Mouse (Mus musculus): ENCODE data around the gene Jade3. TPM values are rescaled to one million over a fixed set of nuclear protein-coding genes. Genes with fewer than 3 reads are reported as not detected.

The Jade3 gene
- polyA plus RNA-seq, 2 experiments: 3.3 to 6.3 TPM

- Histone ChIP-seq H3K4me2 (ENCODE audit: low read depth) (no peak overlapping the region), H3K27me3 (ENCODE audit: control insufficient read depth, insufficient read depth, low read length) (no peaks in the 10 kb centered on the region), H3K36me3 (replicated peaks; ENCODE audit: control insufficient read depth, insufficient read depth, low read depth) (no peaks in the 10 kb centered on the region), H3K9me3 (ENCODE audit: control insufficient read depth, low read length) (no peaks in the 10 kb centered on the region), H3K4me1 (replicated peaks; ENCODE audit: control insufficient read depth in 2 of 2, insufficient read depth in 2 of 2, low read length in 1 of 2) (no peaks in the 10 kb centered on the region), H3K9ac (replicated peaks) (no peak overlapping the region), H3K27ac (no peak overlapping the region), H3K4me3 (ENCODE audit: insufficient read depth in 1 of 2, low read depth in 2 of 2, low read length in 2 of 2) (no peak overlapping the region)
- no peak for TF ChIP-seq EP300 (IDR thresholded peaks at IDR 0.05; ENCODE audit: low read depth)
- no peak for TF ChIP-seq CTCF (IDR thresholded peaks at IDR 0.05; ENCODE audit: low read depth)
- ATAC-seq (ENCODE audit: insufficient read depth) (no peak), DNase-seq (ENCODE audit: low read depth in 3 of 3, low spot score in 3 of 3) (no peak)
- WGBS (ENCODE audit: insufficient replicate concordance): 66% methylated on average over 2 of the region's 2 CpGs
Measured at GRCm38 (mm10) chrX:20483213-20483612, 57.7 kb downstream of the Jade3 start.

- DNase-seq (ENCODE audit: low read depth in 3 of 3, low spot score in 3 of 3): no peak
- Histone ChIP-seq H3K4me2 (ENCODE audit: low read depth) (no peak overlapping the region), H3K36me3 (replicated peaks; ENCODE audit: control insufficient read depth, insufficient read depth, low read depth) (no peaks in the 10 kb centered on the region; the same call in 1 of the 2 replicates), H3K4me3 (ENCODE audit: insufficient read depth in 1 of 2, low read depth in 2 of 2, low read length in 2 of 2) (no peak overlapping the region), H3K27ac (no peak overlapping the region), H3K9me3 (ENCODE audit: control insufficient read depth, low read length) (no peaks in the 10 kb centered on the region), H3K9ac (replicated peaks) (no peak overlapping the region), H3K4me1 (replicated peaks; ENCODE audit: control insufficient read depth in 2 of 2, insufficient read depth in 2 of 2, low read length in 1 of 2) (no peaks in the 10 kb centered on the region), H3K27me3 (ENCODE audit: control insufficient read depth, insufficient read depth, low read length) (no peaks in the 10 kb centered on the region)
- WGBS (ENCODE audit: insufficient replicate concordance): 73% methylated on average over 3 of the region's 3 CpGs
- no peak for TF ChIP-seq CTCF (IDR thresholded peaks at IDR 0.05; ENCODE audit: low read depth)
- no peak for TF ChIP-seq EP300 (IDR thresholded peaks at IDR 0.05; ENCODE audit: low read depth)
- ATAC-seq (ENCODE audit: insufficient read depth): no peak
Measured at GRCm38 (mm10) chrX:20497682-20498081, 72.2 kb downstream of the Jade3 start.

- DNase-seq (ENCODE audit: low read depth in 3 of 3, low spot score in 3 of 3) (peak in 1 of 3 experiments; percentile 1), ATAC-seq (ENCODE audit: insufficient read depth) (no peak)
- H3K4me2 ChIP-seq (ENCODE audit: low read depth): no peak overlapping the region
- no peak overlapping the region for H3K9ac ChIP-seq (replicated peaks)
- TF ChIP-seq CTCF (IDR thresholded peaks at IDR 0.05; ENCODE audit: low read depth) (no peak), EP300 (IDR thresholded peaks at IDR 0.05; ENCODE audit: low read depth) (no peak)
- no peaks in the 10 kb centered on the region for H3K9me3 ChIP-seq (ENCODE audit: control insufficient read depth, low read length)
- no peak overlapping the region for H3K4me3 ChIP-seq (ENCODE audit: insufficient read depth in 1 of 2, low read depth in 2 of 2, low read length in 2 of 2)
- no peaks in the 10 kb centered on the region for H3K4me1 ChIP-seq (replicated peaks; ENCODE audit: control insufficient read depth in 2 of 2, insufficient read depth in 2 of 2, low read length in 1 of 2)
- no peak overlapping the region for H3K27ac ChIP-seq
- WGBS (ENCODE audit: insufficient replicate concordance): 62% methylated on average over 7 of the region's 7 CpGs
- no peaks in the 10 kb centered on the region for H3K27me3 ChIP-seq (ENCODE audit: control insufficient read depth, insufficient read depth, low read length)
- no peaks in the 10 kb centered on the region; the same call in 1 of the 2 replicates for H3K36me3 ChIP-seq (replicated peaks; ENCODE audit: control insufficient read depth, insufficient read depth, low read depth)
Measured at GRCm38 (mm10) chrX:20520290-20520939, 94.9 kb downstream of the Jade3 start.

- Histone ChIP-seq H3K4me3 (ENCODE audit: insufficient read depth in 1 of 2, low read depth in 2 of 2, low read length in 2 of 2) (no peak overlapping the region), H3K36me3 (replicated peaks; ENCODE audit: control insufficient read depth, insufficient read depth, low read depth) (no peaks in the 10 kb centered on the region; the same call in 1 of the 2 replicates), H3K27me3 (ENCODE audit: control insufficient read depth, insufficient read depth, low read length) (no peaks in the 10 kb centered on the region), H3K4me2 (ENCODE audit: low read depth) (no peak overlapping the region), H3K27ac (no peak overlapping the region), H3K9ac (replicated peaks) (no peak overlapping the region), H3K4me1 (replicated peaks; ENCODE audit: control insufficient read depth in 2 of 2, insufficient read depth in 2 of 2, low read length in 1 of 2) (no peaks in the 10 kb centered on the region), H3K9me3 (ENCODE audit: control insufficient read depth, low read length) (no peaks in the 10 kb centered on the region)
- TF ChIP-seq CTCF (IDR thresholded peaks at IDR 0.05; ENCODE audit: low read depth) (no peak), EP300 (IDR thresholded peaks at IDR 0.05; ENCODE audit: low read depth) (no peak)
- ATAC-seq (ENCODE audit: insufficient read depth) (no peak), DNase-seq (ENCODE audit: low read depth in 3 of 3, low spot score in 3 of 3) (no peak)
Measured at GRCm38 (mm10) chrX:20521578-20521977, 96.1 kb downstream of the Jade3 start.

- no peak for TF ChIP-seq EP300 (IDR thresholded peaks at IDR 0.05; ENCODE audit: low read depth)
- TF ChIP-seq CTCF (IDR thresholded peaks at IDR 0.05; ENCODE audit: low read depth): no peak
- no peaks in the 10 kb centered on the region for H3K4me1 ChIP-seq (replicated peaks; ENCODE audit: control insufficient read depth in 2 of 2, insufficient read depth in 2 of 2, low read length in 1 of 2)
- 14% methylated on average over 1 of the region's 1 CpGs for WGBS (ENCODE audit: insufficient replicate concordance)
Measured at GRCm38 (mm10) chrX:20532621-20533020, 107.1 kb downstream of the Jade3 start.

More at GRCm38 (mm10) chrX:20532621-20533020, 107.1 kb downstream of the Jade3 start:
- Histone ChIP-seq H3K4me3 (ENCODE audit: insufficient read depth in 1 of 2, low read depth in 2 of 2, low read length in 2 of 2) (no peak overlapping the region), H3K9ac (replicated peaks) (no peak overlapping the region), H3K27me3 (ENCODE audit: control insufficient read depth, insufficient read depth, low read length) (no peaks in the 10 kb centered on the region), H3K27ac (no peak overlapping the region), H3K36me3 (replicated peaks; ENCODE audit: control insufficient read depth, insufficient read depth, low read depth) (no peaks in the 10 kb centered on the region), H3K9me3 (ENCODE audit: control insufficient read depth, low read length) (no peaks in the 10 kb centered on the region), H3K4me2 (ENCODE audit: low read depth) (no peak overlapping the region)
- ATAC-seq (ENCODE audit: insufficient read depth) (no peak), DNase-seq (ENCODE audit: low read depth in 3 of 3, low spot score in 3 of 3) (no peak)
